In the genomic region with DNA sequence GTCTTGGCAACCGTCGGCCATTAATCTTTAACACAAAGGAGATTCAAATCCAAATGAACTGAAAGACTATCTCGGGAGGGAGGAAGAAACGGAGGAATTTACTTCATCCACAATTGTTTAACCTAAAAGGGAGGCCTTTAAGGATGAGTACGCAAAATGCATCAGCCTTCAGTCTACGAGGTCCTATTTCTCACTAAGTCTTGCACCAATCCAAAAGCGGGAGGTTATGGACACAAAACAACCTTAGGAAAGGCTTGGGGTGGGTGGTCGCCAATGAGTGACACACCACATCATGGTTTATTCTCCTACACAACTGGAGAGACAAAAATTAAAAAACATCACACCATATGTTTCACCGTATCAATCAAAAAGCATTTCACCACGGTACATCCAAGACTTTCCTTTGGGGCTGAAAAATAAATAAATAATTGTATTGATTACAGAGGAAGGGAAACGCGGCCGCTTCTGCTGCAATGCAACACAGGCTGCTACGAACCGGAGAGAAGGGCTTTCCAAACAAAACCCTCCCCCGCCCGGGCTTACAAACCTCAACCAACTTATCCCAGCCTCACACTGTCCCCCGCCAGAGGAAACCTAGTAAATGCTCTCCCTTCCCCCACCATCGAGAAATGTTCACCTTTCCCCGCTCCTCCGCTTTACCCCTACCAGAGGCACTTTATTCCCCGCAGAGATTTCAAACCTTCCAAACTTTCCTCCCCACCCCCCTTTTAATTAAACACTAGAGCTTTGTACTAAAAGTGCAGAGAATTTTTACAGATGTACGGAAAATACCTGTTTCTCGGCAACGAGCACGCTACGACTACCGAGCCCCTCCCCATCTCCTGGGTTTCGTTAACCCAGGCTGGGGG, we compare ENCODE assay signal across 8 mouse cellular contexts. TPM values are rescaled to one million over a fixed set of nuclear protein-coding genes. Genes with fewer than 3 reads are reported as not detected.
DNase-seq lines count a peak whose midpoint lies in the region; ATAC-seq and TF ChIP-seq lines count a peak whose summit lies in the region.

No protein-coding gene starts in this region.

- H3K27ac ChIP-seq in embryonic fibroblast, embryonic 13.5 days (ENCODE audit: insufficient read depth, low read length), result peak overlapping the region; percentile 55
- peak overlapping the region; percentile 99 for H3K27ac ChIP-seq in hindbrain, embryonic 13.5 days
- H3K27ac ChIP-seq in midbrain, embryonic 10.5 days (replicated peaks), result peak overlapping the region; percentile 99
- peak overlapping the region; percentile 89 for H3K27ac ChIP-seq in stomach, embryonic 16.5 days (ENCODE audit: low read length)

- no peaks in the 10 kb centered on the region for H3K36me3 ChIP-seq in hindbrain, embryonic 13.5 days
- peaks cover 32% of the 10 kb centered on the region for H3K36me3 ChIP-seq in midbrain, embryonic 10.5 days
- no peaks in the 10 kb centered on the region for H3K36me3 ChIP-seq in stomach, embryonic 16.5 days (ENCODE audit: control insufficient read depth, insufficient read depth, low read length)

- no peaks in the 10 kb centered on the region for H3K27me3 ChIP-seq in hindbrain, embryonic 13.5 days
- peaks cover 7% of the 10 kb centered on the region; the same call in 1 of the 2 replicates for H3K27me3 ChIP-seq in midbrain, embryonic 10.5 days (ENCODE audit: low read depth, poor library complexity, severe bottlenecking)
- H3K27me3 ChIP-seq in stomach, embryonic 16.5 days (ENCODE audit: control insufficient read depth, insufficient read depth, low read length), result no peaks in the 10 kb centered on the region

- DNase-seq in cerebellum, adult 11 months, result peak; percentile 22
- DNase-seq in adrenal gland, postnatal 25 days, result peak; percentile 29
- DNase-seq in left cerebral cortex, adult 8-10 months (ENCODE audit: low spot score in 2 of 2), result peak; percentile 20 to 35
- DNase-seq in midbrain, embryonic 10.5 days (ENCODE audit: low spot score), result peak; percentile 73

- no peak for ATAC-seq in cerebellum, adult (ENCODE audit: insufficient number of reproducible peaks, low FRiP score, low TSS enrichment)
- ATAC-seq in hindbrain, embryonic 13.5 days (ENCODE audit: low FRiP score), result peak; percentile 19; the same call in 1 of the 2 replicates
- ATAC-seq in stomach, embryonic 16.5 days (ENCODE audit: insufficient read depth, low FRiP score), result peak; percentile 38; the same call in 1 of the 2 replicates

- peak overlapping the region; percentile 99 for H3K9ac ChIP-seq in hindbrain, embryonic 13.5 days
- H3K9ac ChIP-seq in stomach, embryonic 16.5 days (ENCODE audit: low read length), result peak overlapping the region; percentile 97

- no peaks in the 10 kb centered on the region for H3K9me3 ChIP-seq in hindbrain, embryonic 13.5 days
- no peaks in the 10 kb centered on the region for H3K9me3 ChIP-seq in midbrain, embryonic 10.5 days (replicated peaks)
- H3K9me3 ChIP-seq in stomach, embryonic 16.5 days (replicated peaks; ENCODE audit: control insufficient read depth, low read length), result no peaks in the 10 kb centered on the region

- H3K4me2 ChIP-seq in hindbrain, embryonic 13.5 days, result peak overlapping the region; percentile 65
- peak overlapping the region; percentile 84 for H3K4me2 ChIP-seq in stomach, embryonic 16.5 days (ENCODE audit: low read depth, low read length)

- no peak for TF ChIP-seq POLR2A in embryonic fibroblast, embryonic 13.5 days (IDR thresholded peaks at IDR 0.05; ENCODE audit: low read depth, low read length)

- H3K4me1 ChIP-seq in embryonic fibroblast, embryonic 13.5 days (ENCODE audit: control insufficient read depth, insufficient read depth, low read length), result peaks cover 9% of the 10 kb centered on the region; the same call in 1 of the 2 replicates
- peaks cover 39% of the 10 kb centered on the region for H3K4me1 ChIP-seq in hindbrain, embryonic 13.5 days (replicated peaks)
- H3K4me1 ChIP-seq in midbrain, embryonic 10.5 days, result peaks cover 28% of the 10 kb centered on the region
- H3K4me1 ChIP-seq in stomach, embryonic 16.5 days (ENCODE audit: control insufficient read depth, insufficient read depth, low read length), result peaks cover 13% of the 10 kb centered on the region; the same call in 1 of the 2 replicates

- no peak for TF ChIP-seq CTCF in embryonic fibroblast, embryonic 13.5 days (IDR thresholded peaks at IDR 0.05; ENCODE audit: borderline replicate concordance, insufficient read depth, low read length)

- peak overlapping the region; percentile 79 for H3K4me3 ChIP-seq in embryonic fibroblast, embryonic 13.5 days (ENCODE audit: insufficient read depth, low read length)
- H3K4me3 ChIP-seq in hindbrain, embryonic 13.5 days, result peak overlapping the region; percentile 87
- peak overlapping the region; percentile 87 for H3K4me3 ChIP-seq in midbrain, embryonic 10.5 days
- H3K4me3 ChIP-seq in stomach, embryonic 16.5 days (replicated peaks; ENCODE audit: low read length), result peak overlapping the region; percentile 92

- under 1% methylated on average over 29 of the region's 29 CpGs for WGBS in hindbrain, embryonic 13.5 days
- WGBS in midbrain, embryonic 10.5 days, result under 1% methylated on average over 29 of the region's 29 CpGs
- under 1% methylated on average over 29 of the region's 29 CpGs for WGBS in stomach, embryonic 16.5 days

RNA-seq across cellular contexts. Expression of a gene that starts 1.2 kb away (rescaled TPM):
- total RNA-seq in adrenal gland, postnatal 25 days (2021), result 61.0 and 64.8 TPM in 2 replicates
- polyA plus RNA-seq in embryonic fibroblast, embryonic 13.5 days (2011; ENCODE audit: insufficient read length, low read depth, missing spikeins), result 126 and 157 TPM in 2 replicates
- polyA plus RNA-seq in hindbrain, embryonic 13.5 days (2015; fragmentation: Nextera tagmentation; extraction: Ambion mirVana), result 35.3 and 37.9 TPM in 2 replicates
- total RNA-seq in left cerebral cortex, adult 8-10 months (2022), result 100 to 1,000 TPM; 153 to 192 (median 162) TPM
- polyA plus RNA-seq in midbrain, embryonic 10.5 days (2016; fragmentation: Nextera tagmentation; extraction: Ambion mirVana), result 23.2 and 26.9 TPM in 2 replicates
- polyA plus RNA-seq in stomach, embryonic 16.5 days (2015; fragmentation: Nextera tagmentation; extraction: Ambion mirVana), result 12.8 and 13.1 TPM in 2 replicates

Comparison
In these comparisons a context has a peak if more than half of its experiments do, and no peak if none do; other contexts are left out.
1. DNase-seq: peak in every context shown above with its lines; median percentile 73 in midbrain, embryonic 10.5 days; 29 in adrenal gland, postnatal 25 days; 28 in left cerebral cortex, adult 8-10 months; 22 in cerebellum, adult 11 months.